Mouse (Mus musculus) cerebellum, adult (tissue): ENCODE data around the gene 2810021J22Rik.
A peak's percentile ranks its signal among the peaks of the same experiment; 100 is the strongest.

Source experiments
- ATAC-seq: cut with Nextera tagmentation; 2 replicates; pipeline ENCODE4 v1.9.2; 2017; ENCODE audit warnings: mild to moderate bottlenecking, moderate library complexity, mixed read lengths; ENCODE audit not compliant: insufficient number of reproducible peaks, low FRiP score, low TSS enrichment

Gene 2810021J22Rik

DNA sequence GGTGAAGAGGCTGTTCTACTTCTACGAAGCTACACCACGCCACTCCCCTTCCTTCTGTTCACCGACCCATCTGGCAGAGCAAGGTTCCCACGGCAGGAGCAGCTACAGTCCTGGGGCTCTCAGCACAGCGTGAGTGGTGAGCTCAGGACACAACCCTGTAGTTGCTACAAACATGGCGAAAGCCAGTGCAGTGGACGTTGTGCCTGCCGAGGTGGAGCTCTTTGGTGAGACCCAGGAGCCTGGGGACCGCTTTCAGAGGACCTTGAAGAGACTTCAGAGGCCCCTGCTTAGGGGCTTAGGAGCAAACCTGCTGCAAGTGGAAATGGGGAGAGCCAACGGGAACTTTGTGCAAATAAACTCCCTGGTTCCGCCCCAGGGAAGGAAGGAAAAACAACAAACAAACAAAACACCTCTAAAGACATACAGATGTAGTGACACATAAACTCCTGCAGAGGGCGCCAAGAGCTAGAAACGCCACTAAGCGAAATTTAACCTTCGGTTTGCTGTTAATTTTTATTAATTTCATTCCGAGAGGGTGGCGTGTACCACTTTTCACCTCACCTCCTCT is 47.5 kb downstream of the 2810021J22Rik start:
- ATAC-seq: 0 out of 2 replicates have a peak, but pooled peaks have one; percentile 52

- ATAC-seq: no peak
Measured at GRCm38 (mm10) chr11:58916879-58917744, 50.1 kb downstream of the 2810021J22Rik start.

DNA sequence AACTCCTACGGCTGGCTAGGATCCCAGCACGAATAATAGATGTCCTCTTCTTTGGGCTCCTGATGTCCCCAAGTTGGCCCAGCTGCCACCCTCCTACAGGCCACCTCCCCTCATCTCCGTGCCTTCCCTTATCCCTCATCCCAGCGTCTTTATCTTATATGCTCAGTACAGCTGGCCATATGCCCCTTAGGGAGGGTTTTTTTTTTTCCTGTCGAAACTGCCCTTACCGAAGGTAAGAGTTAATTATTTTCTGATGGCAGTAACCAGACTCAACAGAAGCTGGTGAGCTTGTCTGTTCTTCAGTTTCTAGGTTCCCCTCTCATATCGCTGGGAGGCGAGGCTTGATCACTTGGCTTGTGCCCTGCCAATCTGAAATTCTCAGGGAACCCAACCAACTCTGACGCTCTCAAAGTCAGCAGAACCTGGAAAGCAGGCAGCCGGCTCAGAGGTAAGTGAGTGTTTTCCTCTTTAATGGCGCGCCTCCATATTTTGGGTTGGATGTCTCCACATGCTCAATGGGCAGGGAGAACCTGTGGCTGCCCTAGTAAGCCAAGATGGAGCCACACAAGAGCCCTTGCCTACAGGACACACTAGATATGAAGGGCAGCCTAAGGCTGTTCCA is 50.8 kb downstream of the 2810021J22Rik start, which contains the start of gene Btnl10:
TSS of gene Btnl10 (plus strand) at position 164 of the 622 bp plus-strand sequence.
- no peak for ATAC-seq

DNA sequence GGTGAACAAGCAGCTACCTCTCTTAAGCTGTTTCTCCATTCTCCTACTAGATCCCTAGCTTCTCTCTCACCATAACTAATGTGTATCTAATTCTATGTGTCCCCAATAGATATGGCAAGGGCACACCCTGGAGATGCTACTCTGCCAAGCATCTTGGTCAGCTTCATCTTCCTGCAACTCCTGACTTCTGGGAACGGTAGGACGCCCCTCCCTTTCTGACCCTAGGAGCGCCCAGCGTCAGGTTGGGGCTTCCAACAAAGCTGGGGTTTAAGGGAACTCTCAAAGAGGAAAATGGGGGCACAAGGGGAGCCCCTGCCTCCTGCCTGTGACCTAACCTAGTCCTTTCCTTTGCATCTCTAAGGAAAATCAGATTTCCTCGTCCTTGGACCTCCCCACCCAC is 51.7 kb downstream of the 2810021J22Rik start:
- no peak for ATAC-seq

DNA sequence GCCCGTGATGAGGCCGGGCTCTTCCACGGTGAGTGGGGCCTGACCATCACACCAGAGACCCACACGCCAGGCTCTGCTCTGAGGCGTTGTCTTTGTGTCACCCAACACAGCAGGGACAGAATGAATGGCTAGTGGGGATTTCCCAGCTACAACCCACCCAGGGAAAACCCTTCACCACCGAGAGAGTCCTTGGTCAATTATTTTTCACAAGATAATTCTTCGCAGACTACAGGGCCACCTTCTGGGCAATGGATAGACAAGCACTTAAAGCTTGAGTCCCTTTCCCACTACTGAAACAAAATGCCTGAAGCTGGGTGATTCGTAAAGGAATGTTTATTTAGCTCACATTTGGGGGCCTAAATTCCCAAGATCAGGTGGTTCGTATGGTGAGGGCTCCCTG is 55.4 kb downstream of the 2810021J22Rik start:
- ATAC-seq: no peak

- ATAC-seq: no peak
Measured at GRCm38 (mm10) chr11:58926651-58927050, 59.6 kb downstream of the 2810021J22Rik start.

GRCm38 (mm10) chr11:58927053-58927452 is 60.0 kb downstream of the 2810021J22Rik start:
- ATAC-seq: no peak

DNA sequence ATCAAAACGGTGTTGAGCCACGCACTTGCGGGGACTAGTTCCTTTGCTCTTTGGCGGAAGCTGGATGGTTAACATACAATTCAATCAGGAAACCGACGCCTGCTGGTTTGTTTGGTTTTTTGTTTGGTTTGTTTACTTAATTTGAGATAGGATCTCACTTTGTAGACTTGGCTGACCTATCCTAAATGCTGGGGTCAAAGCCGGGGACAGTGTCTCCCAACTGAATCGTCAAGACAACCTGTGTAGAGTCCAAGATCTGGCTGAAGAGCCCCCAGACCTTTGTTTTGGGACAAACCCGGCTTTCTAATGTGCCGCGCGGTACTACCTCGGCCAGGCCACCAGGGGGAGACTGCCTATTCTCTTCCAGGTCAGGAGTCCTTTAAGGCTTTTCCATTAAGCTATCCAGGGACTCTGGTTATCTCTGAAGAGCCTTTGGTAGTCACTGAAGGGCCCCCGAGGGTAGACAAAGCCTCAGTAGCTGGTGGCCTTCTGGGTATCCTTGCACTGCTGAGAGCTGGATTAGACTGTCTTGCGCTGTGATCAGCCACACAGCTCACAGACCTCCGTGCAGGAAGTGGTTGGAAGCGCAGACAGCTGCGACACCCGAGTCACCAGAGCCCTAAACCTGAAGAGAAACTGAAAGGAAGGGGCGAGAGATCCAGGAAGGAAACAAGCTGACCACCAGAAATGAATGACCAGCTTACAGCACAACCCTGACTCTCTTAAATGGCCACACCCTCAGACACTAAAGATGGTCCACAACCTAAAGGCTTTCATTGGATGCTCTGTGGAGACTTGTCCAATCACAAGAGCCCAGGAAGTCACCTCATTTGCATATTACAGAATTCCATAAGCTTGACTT is 61.0 kb downstream of the 2810021J22Rik start:
- 0 out of 2 replicates have a peak, but pooled peaks have one; percentile 53 for ATAC-seq

DNA sequence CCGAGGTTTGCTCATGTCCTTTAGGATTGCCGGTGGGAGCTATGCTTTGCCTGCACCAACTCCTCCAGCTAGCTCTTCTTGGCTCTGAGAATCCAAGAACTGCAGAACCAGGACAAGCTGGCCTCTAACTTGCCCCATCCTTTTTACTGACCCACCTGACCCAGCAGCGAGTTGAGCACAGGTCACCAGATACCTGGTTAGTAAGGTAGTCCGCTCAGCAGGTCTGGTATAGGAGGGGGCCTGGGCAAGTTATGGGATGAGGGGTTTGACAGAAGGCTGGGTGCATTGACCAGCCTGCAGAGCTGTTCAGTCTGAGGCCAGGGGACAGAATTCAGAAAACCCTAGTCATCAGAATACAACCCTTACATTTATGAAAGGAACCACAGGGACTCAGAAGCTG is 62.0 kb downstream of the 2810021J22Rik start:
- ATAC-seq: no peak

DNA sequence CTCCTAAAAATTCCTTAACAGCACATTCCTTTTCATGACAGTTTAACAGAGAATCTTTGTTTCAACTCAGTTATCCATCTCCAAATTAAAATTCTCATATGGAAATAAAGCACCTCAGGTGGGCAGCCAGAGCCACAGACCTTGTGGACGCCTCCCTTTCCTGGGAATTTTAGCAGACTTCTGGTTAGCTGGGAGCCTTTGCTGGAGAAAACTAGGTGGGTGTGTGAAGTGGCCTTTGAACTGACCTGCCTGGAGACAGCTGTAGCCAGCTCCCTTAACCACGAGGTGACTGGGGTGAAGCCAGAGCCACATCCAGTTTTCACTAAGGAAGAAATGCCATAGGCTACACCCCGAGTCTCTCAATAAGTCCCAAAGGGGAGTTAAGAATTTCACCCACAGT is 62.6 kb downstream of the 2810021J22Rik start:
- ATAC-seq: no peak

GRCm38 (mm10) chr11:58930254-58930653 is 63.2 kb downstream of the 2810021J22Rik start:
- no peak for ATAC-seq

GRCm38 (mm10) chr11:58931576-58931975 is 64.6 kb downstream of the 2810021J22Rik start:
- ATAC-seq: 0 out of 2 replicates have a peak, but pooled peaks have one; percentile 12
